In the genomic region with DNA sequence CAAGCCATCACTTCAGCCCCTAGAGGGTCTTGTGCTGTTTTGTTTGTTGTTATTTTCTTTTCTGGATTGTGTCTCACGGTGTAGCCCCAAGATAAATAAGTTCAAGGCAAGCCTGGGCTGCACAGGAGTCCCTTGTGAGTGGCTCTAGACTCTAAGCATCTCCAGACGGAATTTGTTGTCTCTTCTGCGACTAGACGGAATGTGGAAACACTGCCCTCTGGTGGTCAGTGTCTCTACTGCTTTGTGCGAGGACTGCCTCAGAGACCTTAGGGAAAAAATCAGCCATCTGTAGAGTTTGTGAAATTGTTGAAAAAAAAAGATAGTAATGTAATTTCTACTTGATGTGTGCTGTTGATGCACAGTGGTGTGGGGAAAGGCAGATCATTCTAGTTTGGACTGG, we compare ENCODE assay signal across 9 mouse cellular contexts. TPM values are rescaled to one million over a fixed set of nuclear protein-coding genes. Genes with fewer than 3 reads are reported as not detected.
DNase-seq lines count a peak whose midpoint lies in the region; ATAC-seq lines count a peak whose summit lies in the region.
"Had no signal": no experiment of that assay in that cellular context is flagged by ENCODE, and none has a peak within 500 bp of the region (broad histone marks: within the 10 kb centered on the region; RNA-seq: fewer than 3 reads in every experiment).

No protein-coding gene starts in this region.

- no peak overlapping the region for H3K4me2 ChIP-seq in intestine, embryonic 16.5 days (ENCODE audit: low read depth, low read length)
- H3K4me2 ChIP-seq in neural tube, embryonic 13.5 days: no peak overlapping the region

- H3K27me3 ChIP-seq in intestine, embryonic 16.5 days (replicated peaks; ENCODE audit: control insufficient read depth, insufficient read depth, low read length): no peaks in the 10 kb centered on the region
- 0 out of 2 replicates have a peak, but pooled peaks cover 7% of the 10 kb centered on the region for H3K27me3 ChIP-seq in neural tube, embryonic 13.5 days

- ATAC-seq in intestine, embryonic 16.5 days: 0 out of 2 replicates have a peak, but pooled peaks have one; percentile 46
- ATAC-seq in neural tube, embryonic 13.5 days (ENCODE audit: low read depth): peak; percentile 43; the same call in 1 of the 2 replicates

- no peak overlapping the region for H3K4me3 ChIP-seq in intestine, embryonic 16.5 days (ENCODE audit: low read length)
- H3K4me3 ChIP-seq in neural tube, embryonic 13.5 days: no peak overlapping the region
- H3K4me3 ChIP-seq: erythroblast, embryonic 14.5 days had no signal

- H3K27ac ChIP-seq in intestine, embryonic 16.5 days (ENCODE audit: low read length): no peak overlapping the region
- no peak overlapping the region for H3K27ac ChIP-seq in neural tube, embryonic 13.5 days (replicated peaks)

- under 1% methylated on average over 5 of the region's 5 CpGs for WGBS in intestine, embryonic 16.5 days
- 0% methylated on average over 5 of the region's 5 CpGs for WGBS in neural tube, embryonic 13.5 days

- DNase-seq in urinary bladder, adult 18-20 months (ENCODE audit: low spot score in 2 of 2): peak; percentile 36 to 53
- no peak for DNase-seq in urinary bladder, postnatal 10 days (ENCODE audit: low spot score)
- peak; percentile 60 for DNase-seq in cerebellum, adult 9-10 months
- peak; percentile 44 to 77 for DNase-seq in frontal cortex, postnatal 14 days (ENCODE audit: low spot score in 2 of 2)
- peak; percentile 73 for DNase-seq in left cerebral cortex, postnatal 4 days
- peak; percentile 52 for DNase-seq in telencephalon, adult 2 months (ENCODE audit: low read depth, low spot score)

- no peaks in the 10 kb centered on the region for H3K4me1 ChIP-seq in intestine, embryonic 16.5 days (ENCODE audit: control insufficient read depth, insufficient read depth, low read length)
- no peaks in the 10 kb centered on the region for H3K4me1 ChIP-seq in neural tube, embryonic 13.5 days (replicated peaks)

- no peak overlapping the region for H3K9ac ChIP-seq in intestine, embryonic 16.5 days (ENCODE audit: low read depth, low read length)
- no peak overlapping the region for H3K9ac ChIP-seq in neural tube, embryonic 13.5 days

- no peaks in the 10 kb centered on the region for H3K36me3 ChIP-seq in intestine, embryonic 16.5 days (ENCODE audit: control insufficient read depth, insufficient read depth, low read length)
- H3K36me3 ChIP-seq in neural tube, embryonic 13.5 days: no peaks in the 10 kb centered on the region

- intact Hi-C loops in left cerebral cortex, postnatal 4 days (cut with DNase I): no loop called here

- H3K9me3 ChIP-seq in intestine, embryonic 16.5 days (ENCODE audit: control insufficient read depth, low read length): no peaks in the 10 kb centered on the region
- H3K9me3 ChIP-seq in neural tube, embryonic 13.5 days: no peaks in the 10 kb centered on the region

RNA-seq across cellular contexts. Expression of a gene that starts 13.9 kb away (rescaled TPM):
- 138 and 141 TPM in 2 replicates for polyA plus RNA-seq in intestine, embryonic 16.5 days (2015; fragmentation: Nextera tagmentation; extraction: Ambion mirVana)
- 100 to 1,000 TPM; 198 to 202 TPM for total RNA-seq in left cerebral cortex, postnatal 4 days (2021)
- 228 and 239 TPM in 2 replicates for polyA plus RNA-seq in neural tube, embryonic 13.5 days (2015; fragmentation: Nextera tagmentation; extraction: Ambion mirVana)

RNA-seq across cellular contexts. Expression of a gene that starts 14.1 kb away (rescaled TPM):
- 0.34 and 0.40 TPM in 2 replicates for polyA plus RNA-seq in intestine, embryonic 16.5 days (2015; fragmentation: Nextera tagmentation; extraction: Ambion mirVana)
- total RNA-seq in left cerebral cortex, postnatal 4 days (2021): not detected
- polyA plus RNA-seq in neural tube, embryonic 13.5 days (2015; fragmentation: Nextera tagmentation; extraction: Ambion mirVana): not detected in 2 replicates
- polyA plus RNA-seq: erythroblast, embryonic 14.5 days had no signal

RNA-seq across cellular contexts. Expression of a gene that starts 26.9 kb away (rescaled TPM):
- not detected in 2 replicates for polyA plus RNA-seq in intestine, embryonic 16.5 days (2015; fragmentation: Nextera tagmentation; extraction: Ambion mirVana)
- not detected for total RNA-seq in left cerebral cortex, postnatal 4 days (2021)
- not detected in 2 replicates for polyA plus RNA-seq in neural tube, embryonic 13.5 days (2015; fragmentation: Nextera tagmentation; extraction: Ambion mirVana)
- polyA plus RNA-seq: erythroblast, embryonic 14.5 days had no signal

RNA-seq across cellular contexts. Expression of a gene that starts 37.2 kb away (rescaled TPM):
- not detected in 2 replicates for polyA plus RNA-seq in intestine, embryonic 16.5 days (2015; fragmentation: Nextera tagmentation; extraction: Ambion mirVana)
- not detected for total RNA-seq in left cerebral cortex, postnatal 4 days (2021)
- polyA plus RNA-seq in neural tube, embryonic 13.5 days (2015; fragmentation: Nextera tagmentation; extraction: Ambion mirVana): not detected in 2 replicates
- polyA plus RNA-seq: erythroblast, embryonic 14.5 days had no signal

RNA-seq across cellular contexts. Expression of a gene that starts 44.3 kb away (rescaled TPM):
- polyA plus RNA-seq in intestine, embryonic 16.5 days (2015; fragmentation: Nextera tagmentation; extraction: Ambion mirVana): 701 and 703 TPM in 2 replicates
- total RNA-seq in left cerebral cortex, postnatal 4 days (2021): 10 to 100 TPM; 25.7 to 28.3 TPM
- polyA plus RNA-seq in neural tube, embryonic 13.5 days (2015; fragmentation: Nextera tagmentation; extraction: Ambion mirVana): 95.1 and 106 TPM in 2 replicates
